Mouse (Mus musculus): ENCODE measurements at regions not wholly inside any gene's neighbourhood (a gene's known extent, or its start where the extent isn't known, plus 50 kb on each side); places are given as distances from the start of the nearest gene placed in this dataset.

- no peak for TF ChIP-seq MYOD1 (IDR thresholded peaks at IDR 0.05; ENCODE audit: control insufficient read depth in 1 of 3, insufficient read length in 2 of 3, low read depth in 2 of 3)
- TF ChIP-seq TCF12 (IDR thresholded peaks at IDR 0.05; ENCODE audit: insufficient read depth, poor library complexity, severe bottlenecking) = no peak
- no peak for TF ChIP-seq POLR2A (IDR thresholded peaks at IDR 0.05; ENCODE audit: insufficient read length, low read depth)
- TF ChIP-seq USF1 (IDR thresholded peaks at IDR 0.05; ENCODE audit: low read depth) = no peak
- no peak for TF ChIP-seq MAX (IDR thresholded peaks at IDR 0.05; ENCODE audit: low read depth)
- TF ChIP-seq REST (IDR thresholded peaks at IDR 0.05; ENCODE audit: insufficient read depth, insufficient read length) = no peak
- no peak for TF ChIP-seq CEBPB (IDR thresholded peaks at IDR 0.05; ENCODE audit: insufficient read depth, poor library complexity, severe bottlenecking)
- no peak for TF ChIP-seq MYOG (IDR thresholded peaks at IDR 0.05; ENCODE audit: control insufficient read depth in 1 of 3, insufficient read depth in 1 of 3, insufficient read length in 2 of 3, low read depth in 2 of 3)
- TF ChIP-seq E2F4 (IDR thresholded peaks at IDR 0.05; ENCODE audit: insufficient read depth) = no peak
- no peak for TF ChIP-seq SRF (IDR thresholded peaks at IDR 0.05; ENCODE audit: control insufficient read depth, insufficient read length, low read depth)
- no peak for TF ChIP-seq POLR2AphosphoS2 (IDR thresholded peaks at IDR 0.05; ENCODE audit: insufficient read length, low read depth)
Observed at GRCm38 (mm10) chr1:92332248-92332584, 136.7 kb upstream of the Hdac4 start.

All from myocyte (in vitro differentiated cells).